Mouse (Mus musculus): Measurements from ENCODE around the gene Nrxn3.

DNA sequence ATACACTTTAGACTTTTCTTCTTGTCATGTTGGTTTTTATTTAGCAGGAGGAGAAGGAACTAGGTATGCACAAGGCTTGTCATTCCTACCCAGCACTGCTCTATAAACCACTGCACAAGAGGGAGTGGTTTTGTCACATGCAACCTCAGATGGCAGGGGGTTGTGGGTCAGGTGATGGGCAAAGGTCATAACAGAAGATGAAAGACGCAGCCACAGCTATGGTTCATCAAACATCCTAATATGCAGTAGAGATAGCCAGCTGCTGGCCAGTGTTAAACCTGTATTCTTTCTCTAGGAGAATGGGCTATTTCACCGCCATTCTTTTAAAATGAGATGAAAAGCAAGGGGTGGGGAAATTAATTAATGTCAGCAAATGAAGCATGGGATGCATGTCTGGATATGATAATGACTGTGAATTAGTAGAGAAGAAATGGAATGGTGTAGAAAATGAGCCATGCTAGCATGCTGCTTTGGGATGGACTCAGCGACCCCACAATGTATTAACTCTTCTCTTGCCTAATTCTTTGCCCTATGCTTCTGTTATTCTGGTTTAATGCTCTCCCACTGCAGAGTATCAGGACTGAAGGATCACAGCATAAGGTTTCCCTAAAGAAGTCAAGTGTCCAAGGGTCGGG, 313.4 kb downstream of the Nrxn3 start:
- TF ChIP-seq POLR2A (IDR thresholded peaks at IDR 0.05; ENCODE audit: control insufficient read depth, extremely low read depth, insufficient read depth, low read length, poor library complexity): no peak
- TF ChIP-seq CTCF (IDR thresholded peaks at IDR 0.05; ENCODE audit: borderline replicate concordance, control insufficient read depth, extremely low read depth, insufficient read depth, low read length, poor library complexity): no peak

Measured in thymus, adult 2 months (tissue).